Mouse (Mus musculus): ENCODE measurements around the gene Gopc. TPM values are rescaled to one million over a fixed set of nuclear protein-coding genes. Genes with fewer than 3 reads are reported as not detected.
A peak's percentile ranks its signal among the peaks of the same experiment; 100 is the strongest.
"Not testable (repeated sequence)": the region's sequence is repeated elsewhere in the genome, so short reads cannot be mapped to it uniquely, and the experiment has no call there.

Gopc gene
- polyA plus RNA-seq, 1 experiment from 2014 or later = 16.2 TPM

GRCm38 (mm10) chr10:52360241-52360735 lies 21.6 kb downstream of the Gopc start:
- no peaks in the 10 kb centered on the region for H3K27me3 ChIP-seq (ENCODE audit: control insufficient read depth, insufficient read depth, low read length)
- no peaks in the 10 kb centered on the region for H3K4me1 ChIP-seq (ENCODE audit: control insufficient read depth, insufficient read depth, low read length)
- H3K9me3 ChIP-seq (ENCODE audit: control insufficient read depth, low read length) = no peaks in the 10 kb centered on the region
- no peak for ATAC-seq (ENCODE audit: insufficient number of reproducible peaks, low FRiP score, low TSS enrichment, low read depth)
- H3K36me3 ChIP-seq (ENCODE audit: control insufficient read depth, insufficient read depth, low read length) = no peaks in the 10 kb centered on the region
- DNase-seq (ENCODE audit: low spot score) = no peak
- 96% methylated on average over 4 of the region's 4 CpGs for WGBS
- H3K4me2 ChIP-seq (ENCODE audit: low read depth, severe bottlenecking) = no peak overlapping the region
- H3K9ac ChIP-seq (ENCODE audit: low read length) = no peak overlapping the region
- no peak overlapping the region for H3K27ac ChIP-seq (replicated peaks; ENCODE audit: low read depth, low read length)
- no peak overlapping the region for H3K4me3 ChIP-seq (ENCODE audit: low read depth, low read length)

DNA sequence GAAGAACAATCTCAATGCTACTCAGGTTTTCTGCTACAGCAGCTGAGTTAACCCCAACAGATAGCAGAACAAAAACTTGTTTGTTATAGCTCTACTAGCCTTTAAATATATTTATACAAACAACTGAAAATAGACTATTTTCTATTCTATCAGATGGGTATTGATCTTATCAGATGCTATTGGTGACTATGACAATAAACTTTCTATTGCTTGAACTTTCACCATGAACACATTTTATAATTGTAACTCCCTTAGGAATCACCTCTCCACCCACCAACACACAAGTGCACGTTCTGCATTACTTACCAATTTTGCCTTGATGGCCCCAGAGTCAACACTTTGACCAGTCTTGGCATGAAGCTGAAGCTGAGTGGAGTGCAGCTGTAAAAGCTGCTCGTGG lies 23.5 kb downstream of the Gopc start, which contains the start of gene Gm26741:
TSS of gene Gm26741 (plus strand) at position 301 of the 400 bp plus-strand sequence.
- no peaks in the 10 kb centered on the region for H3K27me3 ChIP-seq (ENCODE audit: control insufficient read depth, insufficient read depth, low read length)
- H3K4me2 ChIP-seq (ENCODE audit: low read depth, severe bottlenecking) = no peak within 1 kb of the TSS
- no peak within 1 kb of the TSS for H3K4me3 ChIP-seq (ENCODE audit: low read depth, low read length)
- H3K9me3 ChIP-seq (ENCODE audit: control insufficient read depth, low read length) = no peaks in the 10 kb centered on the region
- no peaks in the 10 kb centered on the region for H3K36me3 ChIP-seq (ENCODE audit: control insufficient read depth, insufficient read depth, low read length)
- H3K9ac ChIP-seq (ENCODE audit: low read length) = no peak within 1 kb of the TSS
- H3K27ac ChIP-seq (replicated peaks; ENCODE audit: low read depth, low read length) = no peak within 1 kb of the TSS
- WGBS = 88% methylated on average over 2 of the region's 2 CpGs
- no peak for DNase-seq (ENCODE audit: low spot score)
- H3K4me1 ChIP-seq (ENCODE audit: control insufficient read depth, insufficient read depth, low read length) = no peaks in the 10 kb centered on the region
- ATAC-seq (ENCODE audit: insufficient number of reproducible peaks, low FRiP score, low TSS enrichment, low read depth) = no peak

DNA sequence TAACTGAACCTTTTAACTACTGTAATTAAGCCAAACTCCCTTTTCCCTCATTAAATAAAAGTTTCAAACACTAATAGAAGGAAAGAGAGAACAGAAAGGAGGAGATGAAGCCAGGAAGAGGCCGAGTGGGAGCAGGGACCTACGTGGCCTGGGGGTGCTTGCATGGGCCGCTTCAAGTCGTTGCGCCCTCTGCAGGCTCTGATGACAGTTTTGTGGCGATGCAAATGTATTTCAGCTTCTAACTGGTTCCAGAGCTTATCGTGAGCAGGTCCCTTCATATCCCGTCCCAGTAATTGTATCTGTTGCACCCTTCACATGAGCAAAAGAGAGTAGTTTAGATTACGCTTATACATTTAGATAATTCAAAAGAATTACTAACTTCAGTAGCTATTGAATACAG lies 28.7 kb downstream of the Gopc start:
- no peaks in the 10 kb centered on the region for H3K9me3 ChIP-seq (ENCODE audit: control insufficient read depth, low read length)
- DNase-seq (ENCODE audit: low spot score) = no peak
- no peak overlapping the region for H3K27ac ChIP-seq (replicated peaks; ENCODE audit: low read depth, low read length)
- 78% methylated on average over 9 of the region's 9 CpGs for WGBS
- H3K4me3 ChIP-seq (ENCODE audit: low read depth, low read length) = no peak overlapping the region
- H3K9ac ChIP-seq (ENCODE audit: low read length) = no peak overlapping the region
- no peak overlapping the region for H3K4me2 ChIP-seq (ENCODE audit: low read depth, severe bottlenecking)
- ATAC-seq (ENCODE audit: insufficient number of reproducible peaks, low FRiP score, low TSS enrichment, low read depth) = no peak
- H3K4me1 ChIP-seq (ENCODE audit: control insufficient read depth, insufficient read depth, low read length) = no peaks in the 10 kb centered on the region
- no peaks in the 10 kb centered on the region for H3K27me3 ChIP-seq (ENCODE audit: control insufficient read depth, insufficient read depth, low read length)
- peaks cover 8% of the 10 kb centered on the region; the same call in 1 of the 2 replicates for H3K36me3 ChIP-seq (ENCODE audit: control insufficient read depth, insufficient read depth, low read length)

DNA sequence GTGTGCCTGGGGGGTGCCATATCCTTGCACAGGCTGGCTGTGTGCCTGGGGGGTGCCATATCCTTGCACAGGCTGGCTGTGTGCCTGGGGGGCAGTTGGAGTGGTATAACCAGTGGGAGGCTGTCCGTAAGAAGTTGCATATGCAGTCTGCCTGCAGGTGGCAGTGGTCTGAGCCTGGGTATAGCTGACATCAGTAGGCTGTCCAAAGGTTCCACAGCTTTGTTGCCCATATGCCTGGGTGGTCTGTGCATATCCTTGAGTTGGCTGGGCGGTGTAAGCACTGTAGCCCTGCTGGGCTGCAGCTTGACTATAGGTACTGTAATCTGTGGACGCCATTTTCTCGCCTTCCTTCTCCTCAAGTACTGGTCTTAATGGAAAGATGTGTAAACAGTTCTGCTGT lies 38.6 kb downstream of the Gopc start:
- not testable (repeated sequence) for H3K4me2 ChIP-seq (ENCODE audit: low read depth, severe bottlenecking); ATAC-seq (ENCODE audit: insufficient number of reproducible peaks, low FRiP score, low TSS enrichment, low read depth); H3K27me3 ChIP-seq (ENCODE audit: control insufficient read depth, insufficient read depth, low read length); H3K9me3 ChIP-seq (ENCODE audit: control insufficient read depth, low read length); DNase-seq (ENCODE audit: low spot score); H3K4me3 ChIP-seq (ENCODE audit: low read depth, low read length); H3K27ac ChIP-seq (replicated peaks; ENCODE audit: low read depth, low read length); H3K36me3 ChIP-seq (ENCODE audit: control insufficient read depth, insufficient read depth, low read length); H3K9ac ChIP-seq (ENCODE audit: low read length); H3K4me1 ChIP-seq (ENCODE audit: control insufficient read depth, insufficient read depth, low read length)
- 94% methylated on average over 4 of the region's 4 CpGs for WGBS

- Histone ChIP-seq H3K4me3 (ENCODE audit: low read depth, low read length) (no peak overlapping the region), H3K4me1 (ENCODE audit: control insufficient read depth, insufficient read depth, low read length) (no peaks in the 10 kb centered on the region), H3K27me3 (ENCODE audit: control insufficient read depth, insufficient read depth, low read length) (no peaks in the 10 kb centered on the region), H3K9me3 (ENCODE audit: control insufficient read depth, low read length) (no peaks in the 10 kb centered on the region), H3K36me3 (ENCODE audit: control insufficient read depth, insufficient read depth, low read length) (no peaks in the 10 kb centered on the region), H3K9ac (ENCODE audit: low read length) (no peak overlapping the region), H3K27ac (replicated peaks; ENCODE audit: low read depth, low read length) (no peak overlapping the region), H3K4me2 (ENCODE audit: low read depth, severe bottlenecking) (no peak overlapping the region)
- 0% methylated on average over 1 of the region's 1 CpGs for WGBS
- DNase-seq (ENCODE audit: low spot score) (peak; percentile 46), ATAC-seq (ENCODE audit: insufficient number of reproducible peaks, low FRiP score, low TSS enrichment, low read depth) (no peak)
Observed at GRCm38 (mm10) chr10:52331007-52331406, 50.9 kb downstream of the Gopc start.

- ATAC-seq (ENCODE audit: insufficient number of reproducible peaks, low FRiP score, low TSS enrichment, low read depth) (no peak), DNase-seq (ENCODE audit: low spot score) (no peak)
- no peak overlapping the region for H3K4me3 ChIP-seq (ENCODE audit: low read depth, low read length)
- H3K27ac ChIP-seq (replicated peaks; ENCODE audit: low read depth, low read length) = no peak overlapping the region
- no peaks in the 10 kb centered on the region for H3K4me1 ChIP-seq (ENCODE audit: control insufficient read depth, insufficient read depth, low read length)
- no peaks in the 10 kb centered on the region for H3K27me3 ChIP-seq (ENCODE audit: control insufficient read depth, insufficient read depth, low read length)
- no peaks in the 10 kb centered on the region for H3K9me3 ChIP-seq (ENCODE audit: control insufficient read depth, low read length)
- H3K9ac ChIP-seq (ENCODE audit: low read length) = no peak overlapping the region
- H3K36me3 ChIP-seq (ENCODE audit: control insufficient read depth, insufficient read depth, low read length) = 0 out of 2 replicates have a peak, but pooled peaks cover 2% of the 10 kb centered on the region
- 86% methylated on average over 3 of the region's 3 CpGs for WGBS
- H3K4me2 ChIP-seq (ENCODE audit: low read depth, severe bottlenecking) = no peak overlapping the region
Observed at GRCm38 (mm10) chr10:52321918-52322317, 60.0 kb downstream of the Gopc start.

GRCm38 (mm10) chr10:52319506-52320286 lies 62.2 kb downstream of the Gopc start:
- ATAC-seq (ENCODE audit: insufficient number of reproducible peaks, low FRiP score, low TSS enrichment, low read depth) = no peak
- Histone ChIP-seq H3K4me2 (ENCODE audit: low read depth, severe bottlenecking) (no peak overlapping the region), H3K36me3 (ENCODE audit: control insufficient read depth, insufficient read depth, low read length) (peaks cover 2% of the 10 kb centered on the region; the same call in 1 of the 2 replicates), H3K9me3 (ENCODE audit: control insufficient read depth, low read length) (no peaks in the 10 kb centered on the region), H3K4me3 (ENCODE audit: low read depth, low read length) (no peak overlapping the region), H3K9ac (ENCODE audit: low read length) (no peak overlapping the region), H3K4me1 (ENCODE audit: control insufficient read depth, insufficient read depth, low read length) (no peaks in the 10 kb centered on the region), H3K27ac (replicated peaks; ENCODE audit: low read depth, low read length) (no peak overlapping the region), H3K27me3 (ENCODE audit: control insufficient read depth, insufficient read depth, low read length) (no peaks in the 10 kb centered on the region)
- DNase-seq (ENCODE audit: low spot score) = no peak
- WGBS = 95% methylated on average over 28 of the region's 28 CpGs

- Histone ChIP-seq H3K27ac (replicated peaks; ENCODE audit: low read depth, low read length) (no peak overlapping the region), H3K4me2 (ENCODE audit: low read depth, severe bottlenecking) (no peak overlapping the region), H3K4me1 (ENCODE audit: control insufficient read depth, insufficient read depth, low read length) (no peaks in the 10 kb centered on the region), H3K36me3 (ENCODE audit: control insufficient read depth, insufficient read depth, low read length) (no peaks in the 10 kb centered on the region), H3K27me3 (ENCODE audit: control insufficient read depth, insufficient read depth, low read length) (no peaks in the 10 kb centered on the region), H3K4me3 (ENCODE audit: low read depth, low read length) (no peak overlapping the region), H3K9ac (ENCODE audit: low read length) (no peak overlapping the region), H3K9me3 (ENCODE audit: control insufficient read depth, low read length) (no peaks in the 10 kb centered on the region)
- DNase-seq (ENCODE audit: low spot score) (no peak), ATAC-seq (ENCODE audit: insufficient number of reproducible peaks, low FRiP score, low TSS enrichment, low read depth) (no peak)
- 89% methylated on average over 8 of the region's 8 CpGs for WGBS
Observed at GRCm38 (mm10) chr10:52309196-52309595, 72.7 kb downstream of the Gopc start.
